Mouse (Mus musculus) small intestine, adult 2 months (tissue): Measurements from ENCODE around the gene Lcn10. TPM values are rescaled to one million over a fixed set of nuclear protein-coding genes. Genes with fewer than 3 reads are reported as not detected.
A peak's percentile ranks its signal among the peaks of the same experiment; 100 is the strongest.

Experiments used
- H3K27ac ChIP-seq: fragments of 200-500 bp; 2 replicates; pipeline ENCODE4 v1.5.1; 2012; ENCODE audit warnings: low read depth, low read length, control low read depth, inconsistent platforms; ENCODE audit not compliant: insufficient read depth
- H3K27me3 ChIP-seq: fragments of 200-500 bp; 2 replicates; pipeline ENCODE4 v1.6.1; 2012; ENCODE audit warnings: mild to moderate bottlenecking, moderate library complexity, low read length, inconsistent platforms; ENCODE audit not compliant: control insufficient read depth, insufficient read depth
- H3K36me3 ChIP-seq: fragments of 200-500 bp; 2 replicates; pipeline ENCODE4 v1.6.1; 2012; ENCODE audit warnings: mild to moderate bottlenecking, low read length, control low read depth, inconsistent platforms; ENCODE audit not compliant: control insufficient read depth, insufficient read depth
- H3K4me1 ChIP-seq: fragments of 200-500 bp; 2 replicates; pipeline ENCODE4 v1.6.1; 2012; ENCODE audit warnings: low read length, inconsistent platforms, mixed read lengths; ENCODE audit not compliant: control insufficient read depth, insufficient read depth, insufficient read length
- H3K4me3 ChIP-seq: fragments of 200-500 bp; 2 replicates; pipeline ENCODE4 v1.5.1; 2012; ENCODE audit warnings: low read depth, mild to moderate bottlenecking, control low read depth, inconsistent platforms, low read length, moderate library complexity
- CTCF ChIP-seq: fragments of 200-500 bp; IDR thresholded peaks from 2 replicates; pipeline ENCODE4 v1.5.1; 2012; ENCODE audit warnings: low read depth, mild to moderate bottlenecking, control low read depth, inconsistent platforms, low read length, moderate library complexity, mixed read lengths; ENCODE audit not compliant: insufficient replicate concordance, insufficient read length; ENCODE audit errors: extremely low read depth
- POLR2A ChIP-seq: fragments of 200-500 bp; IDR thresholded peaks from 2 replicates; pipeline ENCODE4 v1.6.1; 2012; ENCODE audit warnings: low read depth, mild to moderate bottlenecking, control low read depth, inconsistent platforms, low read length, moderate library complexity
- WGBS: fragments of 180-500 bp; shearing (Covaris S2); methylation state at CpG from one replicate; pipeline ENCODE4 v1.1.7; 2018; 5-methylcytosine and 5-hydroxymethylcytosine counted together
- polyA plus RNA-seq: library from polyadenylated mRNA; depleted of rRNA; stranded (reverse); fragments of >200 nt; gene quantifications from 2 replicates; pipeline ENCODE4 v1.2.3, GENCODE M21; 2012

The Lcn10 gene
- polyA plus RNA-seq, 1 experiment = not detected

DNA sequence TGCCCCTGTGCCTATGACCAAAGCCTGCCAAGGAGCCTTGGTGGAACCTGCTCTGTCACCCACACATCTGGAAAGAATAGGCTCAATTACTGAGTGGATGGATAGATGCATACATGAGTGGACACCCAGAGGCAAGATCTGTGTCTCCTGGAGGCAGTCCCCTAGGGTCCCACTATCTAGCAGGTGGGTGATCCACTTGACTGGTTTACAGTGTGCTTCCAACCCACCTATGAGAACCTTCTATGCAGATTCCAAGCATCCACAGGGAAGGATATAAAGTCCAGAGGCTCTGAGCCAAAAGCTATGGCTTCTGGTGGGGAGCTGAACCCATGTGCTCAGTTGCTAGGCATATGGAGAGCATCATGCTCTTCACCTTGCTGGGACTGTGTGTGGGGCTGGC, 24.9 kb upstream of the Lcn10 start, which contains the start of gene Lcn5:
Gene Lcn5, plus strand, starts transcription at position 301 of the 400 bp plus-strand sequence.
- no peak within 1 kb of the TSS for H3K27ac ChIP-seq
- H3K4me3 ChIP-seq = no peak within 1 kb of the TSS
- no peaks in the 10 kb centered on the region for H3K27me3 ChIP-seq
- H3K4me1 ChIP-seq = peaks cover 3% of the 10 kb centered on the region; the same call in 1 of the 2 replicates
- H3K36me3 ChIP-seq = no peaks in the 10 kb centered on the region
- no peak for TF ChIP-seq POLR2A
- TF ChIP-seq CTCF = no peak

DNA sequence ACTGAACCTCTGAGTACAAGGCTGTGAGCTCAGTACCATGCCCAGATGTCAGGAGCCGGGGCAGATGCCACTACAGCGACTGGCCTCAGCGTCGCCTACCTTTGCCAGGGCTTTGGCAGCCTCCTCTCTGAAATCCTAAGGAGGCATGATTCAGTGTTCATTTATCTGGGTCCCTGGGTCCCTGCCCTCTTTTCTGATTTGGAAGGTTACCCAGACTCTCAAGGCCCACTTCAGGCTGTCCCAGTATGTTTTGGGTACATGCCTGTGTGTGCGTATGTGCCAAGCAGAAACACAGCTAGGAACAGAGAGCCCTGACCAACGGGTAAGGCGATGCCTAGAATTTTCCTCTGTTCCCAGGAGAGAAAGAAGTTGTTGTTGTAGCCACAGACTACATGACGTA, 22.2 kb upstream of the Lcn10 start:
- TF ChIP-seq POLR2A = no peak
- TF ChIP-seq CTCF = no peak

DNA sequence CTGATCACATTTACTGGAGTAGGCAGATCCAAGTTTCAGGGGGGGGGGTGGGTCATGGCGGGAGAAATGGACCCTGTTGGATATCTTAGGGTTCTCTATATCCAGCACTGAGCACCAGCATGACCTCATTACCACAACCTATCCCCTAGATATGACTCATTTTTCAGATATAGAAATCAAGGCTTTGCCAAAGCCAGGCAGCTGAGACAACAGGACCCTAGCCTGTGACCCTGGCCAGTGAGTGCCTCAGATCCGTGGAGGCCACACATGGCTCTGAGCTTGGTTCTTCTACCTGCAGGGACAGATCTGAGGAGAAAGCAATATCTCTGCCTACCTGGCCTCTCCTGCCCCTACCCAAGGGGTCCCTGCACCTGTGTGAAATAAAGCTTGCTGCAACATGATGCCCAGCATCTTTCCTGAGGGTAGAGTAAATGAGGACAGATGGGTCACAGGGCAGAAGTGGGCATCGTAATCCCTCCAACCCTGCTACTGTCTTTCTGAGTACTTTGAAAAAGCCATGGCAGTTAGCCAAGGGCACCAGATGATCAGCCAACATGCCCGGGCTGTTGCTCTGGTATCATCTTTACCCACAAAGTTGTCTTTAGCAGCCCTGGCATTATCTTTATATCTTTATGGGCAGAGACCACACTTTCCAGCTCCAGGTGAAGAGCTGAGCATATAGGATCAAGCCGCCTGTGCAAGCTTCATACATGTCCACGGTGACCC, 21.1 kb upstream of the Lcn10 start:
- no peak overlapping the region for H3K4me3 ChIP-seq
- no peaks in the 10 kb centered on the region for H3K36me3 ChIP-seq
- H3K4me1 ChIP-seq = peaks cover 3% of the 10 kb centered on the region; the same call in 1 of the 2 replicates
- 72% methylated on average over 6 of the region's 6 CpGs for WGBS
- TF ChIP-seq CTCF = no peak
- TF ChIP-seq POLR2A = no peak
- no peaks in the 10 kb centered on the region for H3K27me3 ChIP-seq
- no peak overlapping the region for H3K27ac ChIP-seq

More for the DNA sequence above, 22.2 kb upstream of the Lcn10 start:
- no peak overlapping the region for H3K4me3 ChIP-seq
- H3K36me3 ChIP-seq = no peaks in the 10 kb centered on the region
- 89% methylated on average over 8 of the region's 8 CpGs for WGBS
- H3K4me1 ChIP-seq = peaks cover 3% of the 10 kb centered on the region; the same call in 1 of the 2 replicates
- H3K27me3 ChIP-seq = no peaks in the 10 kb centered on the region
- H3K27ac ChIP-seq = no peak overlapping the region

DNA sequence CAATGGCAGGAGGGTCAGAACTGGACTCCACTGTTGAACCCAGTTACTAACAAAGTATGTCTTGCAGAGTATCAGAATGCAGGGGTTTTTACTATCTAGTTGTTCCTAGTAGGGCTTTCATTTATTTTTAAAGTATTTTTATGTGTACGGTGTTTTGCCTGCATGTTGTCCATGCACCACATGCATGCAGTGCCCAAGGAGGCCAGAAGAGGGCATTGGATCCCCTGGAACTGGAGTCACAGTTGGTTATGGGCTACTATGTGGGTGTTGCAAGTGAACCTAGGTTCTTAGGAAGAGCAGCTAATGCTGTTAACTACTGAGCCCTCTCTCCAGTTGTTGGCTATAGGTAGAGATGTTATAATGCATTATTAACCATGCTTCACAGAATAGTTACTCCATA, 19.0 kb upstream of the Lcn10 start:
- H3K36me3 ChIP-seq = no peaks in the 10 kb centered on the region
- TF ChIP-seq CTCF = peak; percentile 48; the same call in 1 of the 2 replicates
- TF ChIP-seq POLR2A = no peak
- WGBS = 59% methylated on average over 1 of the region's 1 CpGs
- peaks cover under 1% of the 10 kb centered on the region; the same call in 1 of the 2 replicates for H3K4me1 ChIP-seq
- no peak overlapping the region for H3K27ac ChIP-seq
- H3K27me3 ChIP-seq = no peaks in the 10 kb centered on the region
- H3K4me3 ChIP-seq = no peak overlapping the region

DNA sequence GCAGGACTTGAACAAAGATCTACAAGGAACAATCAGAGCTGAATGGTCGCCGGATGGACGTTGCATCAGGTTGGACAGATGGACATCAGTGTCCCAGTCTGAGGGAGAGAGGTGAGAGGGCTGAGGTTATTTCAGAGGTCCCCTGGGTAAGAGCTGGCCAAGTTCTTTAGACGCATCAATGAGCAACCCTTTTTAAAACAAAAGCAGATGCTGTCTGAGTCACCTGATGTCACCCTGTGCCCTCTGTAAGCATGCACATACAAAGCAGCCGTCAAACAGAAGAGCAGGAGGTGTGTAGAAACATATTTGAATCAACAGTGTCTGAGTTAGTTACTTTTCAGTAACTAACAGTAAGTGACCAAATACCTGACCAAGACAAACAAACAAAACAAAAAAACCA, 18.4 kb upstream of the Lcn10 start:
- Histone ChIP-seq H3K27ac (no peak overlapping the region), H3K4me3 (no peak overlapping the region), H3K4me1 (no peaks in the 10 kb centered on the region), H3K36me3 (no peaks in the 10 kb centered on the region), H3K27me3 (no peaks in the 10 kb centered on the region)
- TF ChIP-seq CTCF (no peak), POLR2A (no peak)
- 82% methylated on average over 5 of the region's 5 CpGs for WGBS

DNA sequence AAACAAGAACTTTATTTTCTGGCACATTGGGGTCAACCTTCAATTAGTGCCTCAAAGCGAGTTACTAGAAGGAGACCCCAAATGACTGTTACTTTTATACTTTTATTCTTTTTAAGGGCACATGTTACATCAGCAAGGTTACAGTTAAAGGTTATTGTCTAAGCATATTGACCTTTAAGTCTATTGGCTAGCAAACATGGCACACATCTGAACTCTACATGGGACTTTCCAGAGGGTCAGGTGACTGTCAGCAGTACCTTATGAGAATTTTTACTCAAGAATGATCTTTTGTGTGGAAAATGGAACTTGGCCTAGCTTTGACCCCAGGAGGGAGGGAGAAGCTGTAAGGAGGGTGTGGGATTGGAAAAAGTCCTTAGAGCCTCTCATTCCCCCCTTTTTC, 16.0 kb upstream of the Lcn10 start:
- Histone ChIP-seq H3K27ac (no peak overlapping the region), H3K4me1 (no peaks in the 10 kb centered on the region), H3K27me3 (no peaks in the 10 kb centered on the region), H3K36me3 (no peaks in the 10 kb centered on the region), H3K4me3 (no peak overlapping the region)
- WGBS = 70% methylated on average over 1 of the region's 1 CpGs
- TF ChIP-seq CTCF = no peak
- no peak for TF ChIP-seq POLR2A

DNA sequence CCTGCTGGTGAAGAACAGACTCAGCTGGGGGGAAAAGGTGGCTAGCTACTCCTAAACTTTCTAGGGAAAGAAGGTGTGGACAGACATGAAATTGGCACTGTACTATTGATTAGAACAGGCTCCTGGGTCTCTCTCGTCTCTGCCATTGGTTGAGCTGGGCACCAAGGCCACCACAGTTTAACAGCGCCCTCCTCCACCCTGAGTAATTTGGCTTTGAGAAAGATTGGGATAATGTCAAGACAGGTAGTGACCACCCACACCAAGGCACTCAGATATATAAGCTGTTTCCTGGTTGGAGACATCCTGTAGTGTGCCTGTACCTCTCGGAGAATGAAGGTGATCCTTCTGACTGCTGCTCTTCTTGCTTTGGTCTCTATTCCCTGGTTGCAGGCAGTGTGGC, 6.0 kb upstream of the Lcn10 start, which contains the start of gene Lcn6:
Gene Lcn6, plus strand, starts transcription at position 301 of the 400 bp plus-strand sequence.
- Histone ChIP-seq H3K36me3 (no peaks in the 10 kb centered on the region), H3K4me3 (no peak within 1 kb of the TSS), H3K27ac (no peak within 1 kb of the TSS), H3K4me1 (no peaks in the 10 kb centered on the region), H3K27me3 (no peaks in the 10 kb centered on the region)
- WGBS = 74% methylated on average over 3 of the region's 3 CpGs
- TF ChIP-seq POLR2A (no peak), CTCF (no peak)

DNA sequence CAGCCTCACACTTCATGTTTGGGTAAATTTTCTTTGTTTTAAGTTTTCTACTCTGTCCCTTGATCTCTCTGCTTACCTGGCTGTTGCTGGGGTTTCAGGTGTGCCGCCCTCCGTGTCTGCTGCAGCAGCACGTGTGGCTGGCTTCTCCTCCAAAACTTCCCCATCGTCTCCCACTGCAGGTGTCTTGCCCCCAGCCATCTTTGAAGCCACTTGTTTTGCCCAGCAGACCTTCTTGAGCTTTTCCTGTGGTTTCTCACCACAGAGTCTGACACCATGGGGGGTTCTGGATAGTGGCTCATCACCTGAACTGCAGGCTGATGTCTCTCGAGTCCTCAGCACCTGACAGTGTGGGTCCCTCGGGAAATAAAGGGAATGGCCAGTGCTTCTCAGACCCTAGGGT, 3.0 kb upstream of the Lcn10 start:
- TF ChIP-seq CTCF = no peak
- TF ChIP-seq POLR2A = no peak
- no peak overlapping the region for H3K27ac ChIP-seq
- no peaks in the 10 kb centered on the region for H3K27me3 ChIP-seq
- no peaks in the 10 kb centered on the region for H3K4me1 ChIP-seq
- H3K4me3 ChIP-seq = no peak overlapping the region
- H3K36me3 ChIP-seq = no peaks in the 10 kb centered on the region
- 67% methylated on average over 6 of the region's 6 CpGs for WGBS
